Mouse (Mus musculus): Measurements from ENCODE around the gene G6pc3. TPM values are rescaled to one million over a fixed set of nuclear protein-coding genes. Genes with fewer than 3 reads are reported as not detected.
"Not testable (repeated sequence)": the region's sequence is repeated elsewhere in the genome, so short reads cannot be mapped to it uniquely, and the experiment has no call there.

Gene G6pc3
- polyA plus RNA-seq (2015; fragmentation: Nextera tagmentation; extraction: Ambion mirVana): 40.4 and 41.2 TPM in 2 replicates

GRCm38 (mm10) chr11:102189461-102190436 is at the start of gene G6pc3:
Gene G6pc3, plus strand, starts transcription at chr11:102189620.
- peak within 1 kb of the TSS; percentile 90 for H3K4me2 ChIP-seq
- H3K27ac ChIP-seq (replicated peaks): peak within 1 kb of the TSS; percentile 84
- peak within 1 kb of the TSS; percentile 68 for H3K4me3 ChIP-seq
- H3K27me3 ChIP-seq: no peaks in the 10 kb centered on the region
- no peaks in the 10 kb centered on the region for H3K9me3 ChIP-seq
- H3K36me3 ChIP-seq: peaks cover 12% of the 10 kb centered on the region
- WGBS: 3% methylated on average over 46 of the region's 50 CpGs
- peak within 1 kb of the TSS; percentile 83 for H3K9ac ChIP-seq
- peaks cover 31% of the 10 kb centered on the region for H3K4me1 ChIP-seq (replicated peaks)
- ATAC-seq (ENCODE audit: low FRiP score, low read depth): peak; percentile 90

GRCm38 (mm10) chr11:102140508-102140907 is 48.9 kb upstream of the G6pc3 start:
- no peak for ATAC-seq (ENCODE audit: low FRiP score, low read depth)
- Histone ChIP-seq H3K4me2 (no peak overlapping the region), H3K27me3 (peaks cover 39% of the 10 kb centered on the region), H3K36me3 (no peaks in the 10 kb centered on the region), H3K4me1 (replicated peaks) (peaks cover 7% of the 10 kb centered on the region), H3K4me3 (no peak overlapping the region), H3K27ac (replicated peaks) (no peak overlapping the region), H3K9ac (no peak overlapping the region), H3K9me3 (no peaks in the 10 kb centered on the region)
- 6% methylated on average over 5 of the region's 5 CpGs for WGBS

DNA sequence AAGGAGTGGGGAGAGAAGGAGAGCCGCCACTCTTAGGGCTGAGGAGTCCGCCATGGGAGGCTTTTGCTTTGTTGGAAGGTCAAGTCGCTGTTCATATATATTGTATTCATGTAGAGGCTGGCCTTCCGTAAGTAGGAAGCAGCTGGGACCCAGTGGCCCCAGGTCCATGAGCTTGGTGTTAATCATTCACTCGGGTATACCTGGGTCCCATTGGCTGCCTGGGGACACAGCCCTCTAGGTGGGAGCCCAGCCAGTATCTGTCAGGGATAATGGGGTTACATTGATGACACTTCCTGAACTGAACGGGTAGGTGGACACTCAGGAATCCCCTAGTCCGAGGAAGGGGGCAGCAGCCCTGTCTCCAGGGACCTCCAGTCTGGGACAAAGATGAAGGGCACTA is 47.1 kb upstream of the G6pc3 start:
- no peak for ATAC-seq (ENCODE audit: low FRiP score, low read depth)
- Histone ChIP-seq H3K9me3 (no peaks in the 10 kb centered on the region), H3K4me2 (no peak overlapping the region), H3K9ac (no peak overlapping the region), H3K4me3 (no peak overlapping the region), H3K36me3 (no peaks in the 10 kb centered on the region), H3K27ac (replicated peaks) (no peak overlapping the region), H3K27me3 (peaks cover 58% of the 10 kb centered on the region), H3K4me1 (replicated peaks) (peaks cover 21% of the 10 kb centered on the region)
- WGBS: 69% methylated on average over 7 of the region's 7 CpGs

GRCm38 (mm10) chr11:102144957-102145470 is 44.4 kb upstream of the G6pc3 start:
- Histone ChIP-seq H3K4me1 (replicated peaks) (peaks cover 19% of the 10 kb centered on the region), H3K4me3 (peak overlapping the region; percentile 20), H3K9me3 (no peaks in the 10 kb centered on the region), H3K9ac (no peak overlapping the region), H3K36me3 (no peaks in the 10 kb centered on the region), H3K27me3 (peaks cover 78% of the 10 kb centered on the region), H3K27ac (replicated peaks) (no peak overlapping the region), H3K4me2 (peak overlapping the region; percentile 45)
- 22% methylated on average over 13 of the region's 13 CpGs for WGBS
- no peak for ATAC-seq (ENCODE audit: low FRiP score, low read depth)

GRCm38 (mm10) chr11:102145471-102146001 is 43.9 kb upstream of the G6pc3 start, which contains the start of gene Nags:
Gene Nags, plus strand, starts transcription at chr11:102145513.
- WGBS: 2% methylated on average over 49 of the region's 50 CpGs
- H3K36me3 ChIP-seq: no peaks in the 10 kb centered on the region
- H3K9me3 ChIP-seq: no peaks in the 10 kb centered on the region
- no peak for ATAC-seq (ENCODE audit: low FRiP score, low read depth)
- no peak within 1 kb of the TSS for H3K9ac ChIP-seq
- peak within 1 kb of the TSS; percentile 45 for H3K4me2 ChIP-seq
- peak within 1 kb of the TSS; percentile 20 for H3K4me3 ChIP-seq
- no peak within 1 kb of the TSS for H3K27ac ChIP-seq (replicated peaks)
- peaks cover 19% of the 10 kb centered on the region for H3K4me1 ChIP-seq (replicated peaks)
- peaks cover 80% of the 10 kb centered on the region for H3K27me3 ChIP-seq

DNA sequence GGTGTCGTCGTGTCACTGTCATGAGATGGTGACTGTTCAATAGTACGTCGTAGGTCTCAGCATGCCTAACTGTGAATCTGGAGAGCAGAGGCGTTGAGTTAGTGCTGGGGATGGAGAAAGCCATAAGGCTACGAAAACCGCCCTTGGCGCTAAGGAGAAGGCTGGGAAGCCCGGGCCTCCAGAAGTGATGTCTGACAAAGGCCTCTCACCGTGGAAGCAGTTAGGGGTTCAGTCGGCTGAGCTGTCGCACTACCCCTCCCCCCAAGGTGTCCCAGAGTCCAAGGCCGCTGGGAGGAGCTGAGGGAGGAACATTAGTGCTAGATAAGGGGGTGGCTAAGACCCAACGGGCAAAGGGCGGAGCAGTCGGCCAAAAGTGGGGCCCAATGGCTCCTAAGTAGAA is 43.4 kb upstream of the G6pc3 start:
- no peak for ATAC-seq (ENCODE audit: low FRiP score, low read depth)
- no peak overlapping the region for H3K4me2 ChIP-seq
- peaks cover 19% of the 10 kb centered on the region for H3K4me1 ChIP-seq (replicated peaks)
- peaks cover 80% of the 10 kb centered on the region for H3K27me3 ChIP-seq
- H3K4me3 ChIP-seq: no peak overlapping the region
- no peak overlapping the region for H3K27ac ChIP-seq (replicated peaks)
- no peak overlapping the region for H3K9ac ChIP-seq
- H3K9me3 ChIP-seq: no peaks in the 10 kb centered on the region
- H3K36me3 ChIP-seq: no peaks in the 10 kb centered on the region
- WGBS: 3% methylated on average over 16 of the region's 16 CpGs

DNA sequence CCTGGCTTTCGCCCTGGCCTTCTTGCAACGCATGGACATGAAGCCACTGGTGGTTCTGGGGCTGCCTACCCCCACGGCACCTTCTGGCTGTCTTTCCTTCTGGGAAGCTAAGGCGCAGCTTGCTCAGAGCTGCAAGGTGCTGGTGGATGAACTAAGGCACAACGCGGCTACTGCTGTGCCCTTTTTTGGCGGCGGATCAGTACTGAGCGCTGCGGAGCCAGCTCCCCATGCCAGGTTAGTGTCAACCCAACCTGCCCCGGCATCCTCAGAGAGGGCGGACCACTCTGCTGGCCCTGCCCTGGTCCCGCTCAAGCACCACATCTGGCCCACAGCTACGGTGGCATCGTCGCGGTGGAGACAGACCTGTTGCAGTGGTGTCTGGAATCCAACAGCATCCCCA is 42.9 kb upstream of the G6pc3 start:
- WGBS: 10% methylated on average over 17 of the region's 17 CpGs
- no peaks in the 10 kb centered on the region for H3K9me3 ChIP-seq
- H3K36me3 ChIP-seq: no peaks in the 10 kb centered on the region
- H3K27me3 ChIP-seq: peaks cover 80% of the 10 kb centered on the region
- H3K27ac ChIP-seq (replicated peaks): no peak overlapping the region
- H3K4me1 ChIP-seq (replicated peaks): peaks cover 19% of the 10 kb centered on the region
- no peak for ATAC-seq (ENCODE audit: low FRiP score, low read depth)
- no peak overlapping the region for H3K9ac ChIP-seq
- H3K4me3 ChIP-seq: no peak overlapping the region
- no peak overlapping the region for H3K4me2 ChIP-seq

GRCm38 (mm10) chr11:102147213-102147989 is 42.0 kb upstream of the G6pc3 start:
- Histone ChIP-seq H3K4me3 (no peak overlapping the region), H3K4me1 (replicated peaks) (peaks cover 19% of the 10 kb centered on the region), H3K9me3 (no peaks in the 10 kb centered on the region), H3K36me3 (no peaks in the 10 kb centered on the region), H3K4me2 (no peak overlapping the region), H3K9ac (no peak overlapping the region), H3K27me3 (peaks cover 77% of the 10 kb centered on the region), H3K27ac (replicated peaks) (no peak overlapping the region)
- no peak for ATAC-seq (ENCODE audit: low FRiP score, low read depth)
- WGBS: 12% methylated on average over 34 of the region's 34 CpGs

DNA sequence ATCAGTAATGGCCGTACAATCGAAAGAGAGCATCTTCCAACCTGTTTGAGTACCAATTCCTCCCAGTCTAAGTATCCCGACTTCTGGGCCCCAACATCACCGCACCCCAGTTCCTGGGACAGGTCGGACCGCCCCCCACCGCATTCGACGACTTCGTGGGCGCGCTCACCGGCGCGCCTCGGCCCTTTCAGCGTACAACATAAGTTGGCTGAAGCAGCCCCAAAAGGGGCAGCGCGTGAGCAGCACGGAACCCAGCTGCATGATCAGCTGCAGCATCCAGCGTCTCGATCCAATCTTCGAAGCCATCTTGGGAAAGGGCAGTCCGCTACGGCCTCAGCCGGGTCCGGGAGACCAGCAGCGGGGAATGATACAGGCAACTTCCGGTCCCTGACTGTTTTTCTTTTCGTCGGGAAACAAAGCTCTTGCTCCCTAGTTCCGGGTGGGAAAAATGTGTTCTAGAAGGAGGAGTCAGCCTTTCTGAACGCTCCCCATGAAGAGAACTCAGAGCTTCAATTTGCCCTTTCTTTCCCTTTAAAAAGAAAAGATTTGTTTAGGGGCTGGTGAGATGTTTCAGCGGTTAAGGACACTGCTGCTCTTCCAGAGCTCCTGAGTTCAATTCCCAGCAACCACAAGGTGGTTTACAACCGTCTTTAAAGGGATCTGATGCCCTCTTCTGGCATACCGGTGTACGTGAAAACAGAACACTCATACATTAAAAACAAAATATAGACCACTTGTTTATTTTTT is 33.2 kb upstream of the G6pc3 start, which contains the start of gene Tmem101:
Gene Tmem101 (minus strand): TSS at position 366 of the 747 bp plus-strand sequence.
- H3K4me3 ChIP-seq: peak within 1 kb of the TSS; percentile 82
- H3K36me3 ChIP-seq: peaks cover 7% of the 10 kb centered on the region; the same call in 1 of the 2 replicates
- WGBS: under 1% methylated on average over 37 of the region's 37 CpGs
- peak within 1 kb of the TSS; percentile 80 for H3K9ac ChIP-seq
- H3K27me3 ChIP-seq: no peaks in the 10 kb centered on the region
- no peaks in the 10 kb centered on the region for H3K9me3 ChIP-seq
- H3K27ac ChIP-seq (replicated peaks): peak within 1 kb of the TSS; percentile 83
- H3K4me1 ChIP-seq (replicated peaks): peaks cover 12% of the 10 kb centered on the region
- peak within 1 kb of the TSS; percentile 96 for H3K4me2 ChIP-seq
- ATAC-seq (ENCODE audit: low FRiP score, low read depth): peak; percentile 89

DNA sequence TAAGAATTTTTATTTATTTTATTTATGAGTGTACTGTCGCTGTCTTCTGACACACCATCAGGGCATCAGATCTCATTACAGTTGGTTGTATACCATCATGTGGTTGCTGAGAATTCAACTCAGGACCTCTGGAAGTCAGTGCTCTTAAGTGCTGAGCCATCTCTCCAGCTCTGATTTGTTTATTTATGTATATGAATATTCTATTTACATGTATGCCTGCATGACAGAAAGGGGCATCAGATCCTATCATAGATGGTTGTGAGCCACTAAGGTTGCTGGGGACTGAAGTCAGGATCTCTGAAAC is 32.7 kb upstream of the G6pc3 start:
- H3K27ac ChIP-seq (replicated peaks): no peak overlapping the region
- peaks cover 12% of the 10 kb centered on the region for H3K4me1 ChIP-seq (replicated peaks)
- H3K27me3 ChIP-seq: no peaks in the 10 kb centered on the region
- no peak for ATAC-seq (ENCODE audit: low FRiP score, low read depth)
- no peaks in the 10 kb centered on the region for H3K9me3 ChIP-seq
- WGBS: 8% methylated on average over 1 of the region's 1 CpGs
- no peak overlapping the region for H3K4me3 ChIP-seq
- peaks cover 11% of the 10 kb centered on the region; the same call in 1 of the 2 replicates for H3K36me3 ChIP-seq
- H3K4me2 ChIP-seq: peak overlapping the region; percentile 96; the same call in 1 of the 2 replicates
- no peak overlapping the region for H3K9ac ChIP-seq

DNA sequence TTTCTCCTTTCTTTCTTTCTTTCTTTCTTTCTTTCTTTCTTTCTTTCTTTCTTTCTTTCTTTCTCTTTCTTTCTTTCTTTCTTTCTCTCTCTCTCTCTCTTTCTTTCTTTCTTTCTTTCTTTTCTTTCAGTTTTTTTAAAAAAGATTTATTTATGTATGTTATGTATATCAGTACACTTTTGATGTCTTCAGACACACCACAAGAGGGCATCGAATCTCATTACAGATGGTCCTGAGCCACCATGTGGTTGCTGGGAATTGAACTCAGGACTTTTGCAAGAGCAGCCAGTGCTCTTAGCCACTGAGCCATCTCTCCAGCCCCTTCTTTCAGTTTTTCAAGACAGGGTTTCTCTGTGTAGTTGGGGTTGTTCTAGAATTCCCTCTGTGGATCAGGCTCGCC is 31.4 kb upstream of the G6pc3 start:
- not testable (repeated sequence) for H3K4me3 ChIP-seq; H3K9ac ChIP-seq; H3K27me3 ChIP-seq; H3K27ac ChIP-seq (replicated peaks); H3K9me3 ChIP-seq; H3K4me2 ChIP-seq; ATAC-seq (ENCODE audit: low FRiP score, low read depth)
- peaks cover 12% of the 10 kb centered on the region for H3K4me1 ChIP-seq (replicated peaks)
- peaks cover 14% of the 10 kb centered on the region for H3K36me3 ChIP-seq
- 87% methylated on average over 2 of the region's 2 CpGs for WGBS
